Mouse (Mus musculus) lung, embryonic 15.5 days (tissue): ENCODE measurements at regions not wholly inside any gene's neighbourhood (a gene's known extent, or its start where the extent isn't known, plus 50 kb on each side); places are given as distances from the start of the nearest gene placed in this dataset.

Experiments used
- ATAC-seq: fragments of 200-750 bp; cut with Nextera tagmentation; 2 replicates; pipeline ENCODE4 v1.8.0; 2017; ENCODE audit warnings: moderate number of reproducible peaks, borderline replicate concordance; ENCODE audit not compliant: low FRiP score, low TSS enrichment; ENCODE audit errors: extremely low read depth
- H3K27ac ChIP-seq: fragments of 300-500 bp; sonication (generic); 2 replicates; pipeline ENCODE4 v1.5.1; 2015; ENCODE audit warnings: moderate library complexity, mild to moderate bottlenecking, inconsistent platforms
- H3K27me3 ChIP-seq: fragments of 300-500 bp; sonication (generic); 2 replicates; pipeline ENCODE4 v1.6.1; 2015; ENCODE audit warnings: inconsistent platforms
- H3K36me3 ChIP-seq: fragments of 300-500 bp; sonication (generic); 2 replicates; pipeline ENCODE4 v1.6.1; 2015; ENCODE audit warnings: inconsistent platforms
- H3K4me1 ChIP-seq: fragments of 300-500 bp; sonication (generic); 2 replicates; pipeline ENCODE4 v1.6.1; 2015; ENCODE audit warnings: inconsistent platforms
- H3K4me2 ChIP-seq: fragments of 300-500 bp; sonication (generic); 2 replicates; pipeline ENCODE4 v1.6.1; 2015; ENCODE audit warnings: inconsistent platforms, mild to moderate bottlenecking, moderate library complexity
- H3K4me3 ChIP-seq: fragments of 300-500 bp; sonication (generic); 2 replicates; pipeline ENCODE4 v1.5.1; 2015; ENCODE audit warnings: mild to moderate bottlenecking, inconsistent platforms
- H3K9ac ChIP-seq: fragments of 300-500 bp; sonication (generic); 2 replicates; pipeline ENCODE4 v1.6.1; 2015; ENCODE audit warnings: inconsistent platforms
- H3K9me3 ChIP-seq: fragments of 300-500 bp; sonication (generic); 2 replicates; pipeline ENCODE4 v1.6.1; 2016; ENCODE audit warnings: inconsistent platforms
- WGBS: fragments of 180-500 bp; shearing (Covaris S2); methylation state at CpG from one replicate; pipeline ENCODE4 v1.1.7; 2015; 5-methylcytosine and 5-hydroxymethylcytosine counted together

DNA sequence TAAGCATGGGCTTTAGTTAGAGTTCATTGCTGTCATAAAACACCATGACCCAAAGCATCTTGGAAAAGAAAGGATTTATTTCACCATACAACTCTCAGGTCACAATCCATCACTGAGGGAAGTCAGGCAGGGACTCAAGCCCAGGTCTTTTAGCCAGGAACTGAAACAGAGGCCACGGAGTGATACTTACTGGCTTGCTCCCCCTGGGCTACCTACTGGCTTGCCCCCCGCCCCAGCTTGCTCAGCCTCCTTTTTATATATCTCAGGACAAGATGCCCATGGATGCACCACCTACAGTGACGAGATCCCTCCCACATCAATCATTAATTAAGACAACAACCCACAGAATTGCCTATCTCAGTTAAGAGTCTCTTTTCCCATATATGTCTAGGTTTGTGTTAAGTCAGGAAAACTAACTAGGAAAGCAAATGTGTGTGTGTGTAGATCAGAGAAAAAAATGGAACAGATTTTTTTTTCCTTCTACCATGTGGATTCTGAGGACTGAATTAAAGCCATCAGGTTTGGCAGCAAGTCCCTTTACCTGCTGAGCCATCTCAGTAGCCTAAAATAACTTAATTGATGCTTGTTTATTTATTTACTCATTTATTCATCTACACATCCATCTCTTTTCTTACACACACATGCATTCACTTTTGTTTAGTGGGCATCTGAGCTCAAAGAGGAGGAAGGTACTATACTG lies 87.2 kb downstream of the Cxcl12 start:
- Histone ChIP-seq H3K9me3 (no peaks in the 10 kb centered on the region), H3K4me2 (no peak overlapping the region), H3K27ac (no peak overlapping the region), H3K4me1 (peaks cover 12% of the 10 kb centered on the region), H3K27me3 (0 out of 2 replicates have a peak, but pooled peaks cover 2% of the 10 kb centered on the region), H3K9ac (no peak overlapping the region), H3K36me3 (no peaks in the 10 kb centered on the region), H3K4me3 (no peak overlapping the region)
- 60% methylated on average over 3 of the region's 3 CpGs for WGBS
- ATAC-seq, result no peak

GRCm38 (mm10) chr6:117256099-117256471 lies 87.8 kb downstream of the Cxcl12 start:
- peaks cover 11% of the 10 kb centered on the region for H3K4me1 ChIP-seq
- no peak overlapping the region for H3K4me3 ChIP-seq
- H3K4me2 ChIP-seq, result no peak overlapping the region
- no peak overlapping the region for H3K27ac ChIP-seq
- WGBS, result 84% methylated on average over 2 of the region's 2 CpGs
- H3K27me3 ChIP-seq, result 0 out of 2 replicates have a peak, but pooled peaks cover 2% of the 10 kb centered on the region
- H3K9ac ChIP-seq, result no peak overlapping the region
- no peaks in the 10 kb centered on the region for H3K9me3 ChIP-seq
- no peaks in the 10 kb centered on the region for H3K36me3 ChIP-seq
- no peak for ATAC-seq

DNA sequence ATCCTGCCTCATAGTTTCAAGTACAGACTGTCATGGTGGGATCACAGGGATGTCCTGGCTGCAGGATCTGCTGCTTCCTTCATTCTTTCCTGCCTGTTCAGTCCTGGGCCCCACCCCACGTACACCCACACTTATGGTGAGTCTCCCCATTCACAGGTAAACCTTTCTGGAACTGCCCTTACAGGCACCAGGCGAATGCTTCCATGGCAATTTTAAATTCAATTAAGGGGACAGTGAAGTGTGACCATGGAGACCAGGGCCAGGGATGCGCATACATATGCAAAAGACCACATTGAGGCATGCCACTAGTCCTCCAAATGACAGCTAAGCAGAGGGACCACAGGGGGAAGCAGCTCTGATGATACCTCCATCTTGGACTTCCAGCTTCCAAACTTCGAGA lies 89.3 kb downstream of the Cxcl12 start:
- no peak for ATAC-seq
- no peak overlapping the region for H3K9ac ChIP-seq
- WGBS, result 89% methylated on average over 4 of the region's 4 CpGs
- 0 out of 2 replicates have a peak, but pooled peaks cover 2% of the 10 kb centered on the region for H3K27me3 ChIP-seq
- peaks cover 11% of the 10 kb centered on the region for H3K4me1 ChIP-seq
- no peaks in the 10 kb centered on the region for H3K9me3 ChIP-seq
- H3K36me3 ChIP-seq, result no peaks in the 10 kb centered on the region
- H3K4me3 ChIP-seq, result no peak overlapping the region
- no peak overlapping the region for H3K27ac ChIP-seq
- H3K4me2 ChIP-seq, result no peak overlapping the region

GRCm38 (mm10) chr6:117267906-117268305 lies 99.6 kb downstream of the Cxcl12 start:
- H3K4me1 ChIP-seq, result no peaks in the 10 kb centered on the region
- no peak overlapping the region for H3K4me3 ChIP-seq
- no peaks in the 10 kb centered on the region for H3K36me3 ChIP-seq
- H3K4me2 ChIP-seq, result no peak overlapping the region
- no peak overlapping the region for H3K9ac ChIP-seq
- peak; percentile 57; the same call in 1 of the 2 replicates for ATAC-seq
- no peaks in the 10 kb centered on the region for H3K27me3 ChIP-seq
- H3K9me3 ChIP-seq, result no peaks in the 10 kb centered on the region
- 26% methylated on average over 1 of the region's 1 CpGs for WGBS
- H3K27ac ChIP-seq, result no peak overlapping the region

DNA sequence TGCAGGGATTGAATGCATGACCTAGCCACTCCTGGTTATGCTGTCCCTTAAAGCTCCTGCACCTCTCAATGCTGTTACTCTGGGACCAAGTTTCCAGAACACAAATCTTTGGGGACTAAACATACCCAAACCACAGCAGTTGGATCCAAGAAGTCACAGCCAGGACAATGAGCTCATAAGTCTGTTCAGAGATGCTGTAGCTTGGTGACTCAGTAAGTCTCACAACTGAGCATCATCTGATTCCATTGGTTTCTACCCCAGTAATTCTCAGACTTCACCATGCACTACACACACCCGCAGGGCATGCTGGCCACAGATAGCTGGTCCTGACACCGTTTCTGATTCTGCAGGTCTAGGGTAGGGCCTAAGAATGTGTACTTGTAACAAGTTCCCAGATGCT lies 100.0 kb downstream of the Cxcl12 start:
- Histone ChIP-seq H3K9ac (no peak overlapping the region), H3K36me3 (no peaks in the 10 kb centered on the region), H3K27ac (no peak overlapping the region), H3K4me1 (no peaks in the 10 kb centered on the region), H3K9me3 (no peaks in the 10 kb centered on the region), H3K27me3 (no peaks in the 10 kb centered on the region), H3K4me2 (no peak overlapping the region), H3K4me3 (no peak overlapping the region)
- WGBS, result 67% methylated on average over 2 of the region's 2 CpGs
- ATAC-seq, result no peak

DNA sequence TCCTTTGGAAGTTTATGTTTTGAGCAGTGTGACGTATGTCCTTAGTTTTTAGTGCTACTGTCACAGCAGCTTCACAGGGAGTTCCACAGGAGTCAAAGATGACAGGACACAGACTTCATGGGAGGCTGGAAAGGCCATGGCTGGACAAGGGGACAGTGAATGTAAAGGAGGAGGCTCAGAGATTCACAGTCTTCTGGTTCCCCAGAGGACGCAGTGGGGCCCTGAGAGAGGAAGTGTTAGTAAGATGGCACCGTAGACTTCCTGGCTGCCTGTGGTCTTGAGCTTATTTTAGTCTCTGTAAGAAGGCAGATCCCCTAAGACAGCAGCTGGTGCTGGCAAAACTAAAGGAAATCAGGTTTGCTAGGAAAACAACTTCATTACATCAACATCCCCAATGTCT lies 101.9 kb downstream of the Cxcl12 start:
- no peaks in the 10 kb centered on the region for H3K9me3 ChIP-seq
- no peak overlapping the region for H3K4me2 ChIP-seq
- no peaks in the 10 kb centered on the region for H3K4me1 ChIP-seq
- H3K36me3 ChIP-seq, result no peaks in the 10 kb centered on the region
- no peak for ATAC-seq
- no peak overlapping the region for H3K4me3 ChIP-seq
- no peak overlapping the region for H3K9ac ChIP-seq
- H3K27me3 ChIP-seq, result no peaks in the 10 kb centered on the region
- no peak overlapping the region for H3K27ac ChIP-seq
- WGBS, result 70% methylated on average over 3 of the region's 3 CpGs

DNA sequence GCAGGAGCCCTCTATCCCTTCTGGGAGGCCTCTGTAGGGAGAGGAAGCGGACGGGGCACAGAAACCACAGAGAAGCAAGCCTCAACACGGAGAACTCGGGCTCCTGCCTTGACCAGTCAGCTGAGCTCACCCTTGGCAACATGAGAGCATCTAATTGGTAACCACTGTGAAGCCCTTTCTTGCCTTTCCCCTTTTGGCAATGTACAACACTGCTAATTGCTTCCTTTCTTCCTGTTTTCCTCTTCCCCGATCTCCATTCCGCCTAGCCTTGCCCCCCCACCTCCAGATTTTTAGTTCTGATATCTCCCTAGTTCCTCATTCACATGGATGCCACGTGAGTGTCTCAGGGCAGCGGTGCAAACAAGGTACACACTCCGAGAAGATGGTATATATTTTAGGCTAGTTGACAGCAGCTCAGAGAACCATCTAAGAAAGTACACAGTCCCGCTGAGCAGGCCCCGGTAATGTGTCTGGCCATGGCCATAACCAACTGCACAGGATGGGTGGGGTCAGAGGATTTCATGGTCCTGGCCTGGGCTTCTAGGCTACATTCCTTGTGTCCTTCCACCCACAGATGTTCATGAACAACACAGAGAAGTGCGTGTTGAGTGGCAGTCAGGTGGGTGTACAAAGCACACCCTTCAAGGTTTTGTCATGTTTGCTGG lies 103.4 kb downstream of the Cxcl12 start:
- H3K27ac ChIP-seq, result no peak overlapping the region
- no peak overlapping the region for H3K4me3 ChIP-seq
- ATAC-seq, result no peak
- H3K27me3 ChIP-seq, result no peaks in the 10 kb centered on the region
- no peaks in the 10 kb centered on the region for H3K9me3 ChIP-seq
- WGBS, result 71% methylated on average over 12 of the region's 12 CpGs
- H3K4me1 ChIP-seq, result no peaks in the 10 kb centered on the region
- no peak overlapping the region for H3K9ac ChIP-seq
- H3K36me3 ChIP-seq, result no peaks in the 10 kb centered on the region
- H3K4me2 ChIP-seq, result no peak overlapping the region

- 58% methylated on average over 9 of the region's 9 CpGs for WGBS
- Histone ChIP-seq H3K27me3 (no peaks in the 10 kb centered on the region), H3K9ac (no peak overlapping the region), H3K9me3 (no peaks in the 10 kb centered on the region), H3K36me3 (no peaks in the 10 kb centered on the region), H3K4me2 (no peak overlapping the region), H3K27ac (no peak overlapping the region), H3K4me3 (no peak overlapping the region), H3K4me1 (no peaks in the 10 kb centered on the region)
- ATAC-seq, result no peak
Measured at GRCm38 (mm10) chr6:117272227-117272955, 104.1 kb downstream of the Cxcl12 start.

DNA sequence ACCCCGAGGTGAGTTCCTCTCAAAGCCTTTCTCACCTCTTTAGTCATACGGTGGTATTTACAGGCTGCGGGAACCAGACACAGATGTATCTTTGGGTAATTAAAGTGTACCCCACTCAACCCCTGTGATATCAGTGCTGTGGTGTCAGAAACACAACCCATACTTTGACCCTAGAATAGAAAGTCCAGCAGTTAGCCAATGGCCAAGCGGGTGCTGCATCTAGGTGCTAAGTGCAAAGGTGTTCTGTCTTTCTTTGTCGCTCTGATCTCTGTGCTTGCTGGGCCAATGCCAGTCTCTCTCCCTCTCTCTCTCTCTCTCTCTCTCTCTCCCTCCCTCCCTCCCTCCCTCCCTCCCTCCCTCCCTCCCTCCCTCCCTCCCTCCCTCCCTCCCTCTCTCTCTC lies 107.6 kb downstream of the Cxcl12 start:
- no peak overlapping the region for H3K27ac ChIP-seq

GRCm38 (mm10) chr6:117276850-117277249 lies 108.5 kb downstream of the Cxcl12 start:
- no peak overlapping the region for H3K9ac ChIP-seq
- no peak for ATAC-seq
- no peaks in the 10 kb centered on the region for H3K27me3 ChIP-seq
- no peak overlapping the region for H3K4me2 ChIP-seq
- H3K4me1 ChIP-seq, result no peaks in the 10 kb centered on the region
- no peak overlapping the region for H3K4me3 ChIP-seq
- H3K36me3 ChIP-seq, result no peaks in the 10 kb centered on the region
- no peaks in the 10 kb centered on the region for H3K9me3 ChIP-seq
- no peak overlapping the region for H3K27ac ChIP-seq
- WGBS, result 68% methylated on average over 3 of the region's 3 CpGs

More for the DNA sequence above, 107.6 kb downstream of the Cxcl12 start:
- no peaks in the 10 kb centered on the region for H3K27me3 ChIP-seq
- no peak overlapping the region for H3K4me3 ChIP-seq
- 75% methylated on average over 5 of the region's 5 CpGs for WGBS
- H3K9ac ChIP-seq, result no peak overlapping the region
- no peak for ATAC-seq
- H3K4me2 ChIP-seq, result no peak overlapping the region
- no peaks in the 10 kb centered on the region for H3K9me3 ChIP-seq
- H3K4me1 ChIP-seq, result no peaks in the 10 kb centered on the region
- no peaks in the 10 kb centered on the region for H3K36me3 ChIP-seq

GRCm38 (mm10) chr6:117279297-117279696 lies 111.0 kb downstream of the Cxcl12 start:
- Histone ChIP-seq H3K27me3 (no peaks in the 10 kb centered on the region), H3K9ac (no peak overlapping the region), H3K4me3 (no peak overlapping the region), H3K4me1 (no peaks in the 10 kb centered on the region), H3K36me3 (no peaks in the 10 kb centered on the region), H3K9me3 (no peaks in the 10 kb centered on the region), H3K4me2 (no peak overlapping the region), H3K27ac (no peak overlapping the region)
- ATAC-seq, result no peak

- Histone ChIP-seq H3K36me3 (no peaks in the 10 kb centered on the region), H3K9me3 (no peaks in the 10 kb centered on the region), H3K27ac (no peak overlapping the region), H3K9ac (no peak overlapping the region), H3K4me2 (no peak overlapping the region), H3K27me3 (no peaks in the 10 kb centered on the region), H3K4me1 (no peaks in the 10 kb centered on the region), H3K4me3 (no peak overlapping the region)
- WGBS, result 55% methylated on average over 14 of the region's 14 CpGs
- no peak for ATAC-seq
Measured at GRCm38 (mm10) chr6:117279786-117280411, 111.6 kb downstream of the Cxcl12 start.
